Mouse (Mus musculus) stomach, postnatal 0 days (tissue): ENCODE results near the gene Zfp46.

Source experiments
- CTCF ChIP-seq: IDR thresholded peaks from 2 replicates; pipeline ENCODE4 v1.5.1; 2016; ENCODE audit warnings: antibody characterized with exemption, low read depth, mild to moderate bottlenecking, moderate library complexity
- EP300 ChIP-seq: optimal IDR thresholded peaks from 2 replicates; pipeline ENCODE3; 2016; ENCODE audit warnings: antibody characterized with exemption

GRCm38 (mm10) chr4:136240123-136240522 is 44.4 kb upstream of the Zfp46 start:
- TF ChIP-seq CTCF (peak; percentile 8; the same call in 1 of the 2 replicates), EP300 (no peak)
